Mouse (Mus musculus) right cerebral cortex, postnatal 14 days (tissue): ENCODE measurements around the gene Tspan33.
"Not testable (repeated sequence)": the region's sequence is repeated elsewhere in the genome, so short reads cannot be mapped to it uniquely, and the experiment has no call there.

Experiments used
- DNase-seq: peaks from one replicate; pipeline ENCODE4 v3.0.0; 2022

The Tspan33 gene

GRCm38 (mm10) chr6:29693953-29694352 lies at the start of gene Tspan33:
Tspan33 (plus strand) TSS chr6:29694222.
- DNase-seq = peak; percentile 93

GRCm38 (mm10) chr6:29649494-29650169 lies 44.4 kb upstream of the Tspan33 start:
- DNase-seq = peak; percentile 85

GRCm38 (mm10) chr6:29650170-29650549 lies 43.9 kb upstream of the Tspan33 start:
- DNase-seq = no peak

- DNase-seq = no peak
These were observed 40.8 kb upstream of the Tspan33 start for GRCm38 (mm10) chr6:29653271-29653670.

- DNase-seq = no peak
These were observed 35.2 kb upstream of the Tspan33 start for GRCm38 (mm10) chr6:29658626-29659475.

- no peak for DNase-seq
These were observed 34.1 kb upstream of the Tspan33 start for GRCm38 (mm10) chr6:29659964-29660363.

GRCm38 (mm10) chr6:29660662-29661307 lies 33.2 kb upstream of the Tspan33 start:
- no peak for DNase-seq

GRCm38 (mm10) chr6:29667266-29667665 lies 26.8 kb upstream of the Tspan33 start:
- no peak for DNase-seq

- DNase-seq = no peak
These were observed 22.3 kb upstream of the Tspan33 start for GRCm38 (mm10) chr6:29671741-29672140.

- DNase-seq = peak; percentile 34
These were observed 21.2 kb upstream of the Tspan33 start for GRCm38 (mm10) chr6:29672563-29673411.

GRCm38 (mm10) chr6:29673739-29674138 lies 20.3 kb upstream of the Tspan33 start:
- no peak for DNase-seq

GRCm38 (mm10) chr6:29679947-29680550 lies 14.0 kb upstream of the Tspan33 start:
- DNase-seq = not testable (repeated sequence)

- DNase-seq = no peak
These were observed 12.2 kb upstream of the Tspan33 start for GRCm38 (mm10) chr6:29681853-29682252.

GRCm38 (mm10) chr6:29684686-29685085 lies 9.3 kb upstream of the Tspan33 start:
- DNase-seq = no peak

GRCm38 (mm10) chr6:29685952-29686351 lies 8.1 kb upstream of the Tspan33 start:
- DNase-seq = no peak

GRCm38 (mm10) chr6:29689458-29689857 lies 4.6 kb upstream of the Tspan33 start:
- no peak for DNase-seq

- no peak for DNase-seq
These were observed 610 bp downstream of the Tspan33 start for GRCm38 (mm10) chr6:29694375-29695289.

GRCm38 (mm10) chr6:29695290-29695674 lies 1.3 kb downstream of the Tspan33 start:
- DNase-seq = no peak

GRCm38 (mm10) chr6:29695975-29696374 lies 2.0 kb downstream of the Tspan33 start:
- DNase-seq = no peak

- DNase-seq = no peak
These were observed 3.1 kb downstream of the Tspan33 start for GRCm38 (mm10) chr6:29697139-29697538.

GRCm38 (mm10) chr6:29697548-29697947 lies 3.5 kb downstream of the Tspan33 start:
- no peak for DNase-seq
